Mouse (Mus musculus): ENCODE data around the gene Itga4. TPM values are rescaled to one million over a fixed set of nuclear protein-coding genes. Genes with fewer than 3 reads are reported as not detected.

The Itga4 gene
- polyA plus RNA-seq, 1 experiment from 2014 or later, result 7.9 TPM

Other genes starting within 250 kb of the Itga4 start
- 31.8 and 44.8 TPM in 2 replicates for gene Neurod1, start 201.3 kb downstream of the Itga4 start, polyA plus RNA-seq (2014; fragmentation: Nextera tagmentation; extraction: Ambion mirVana)
- 2.5 and 6.2 TPM in 2 replicates for gene Cerkl, start 201.4 kb downstream of the Itga4 start, polyA plus RNA-seq (2014; fragmentation: Nextera tagmentation; extraction: Ambion mirVana)